Mouse (Mus musculus): Measurements from ENCODE around the gene Eipr1. TPM values are rescaled to one million over a fixed set of nuclear protein-coding genes. Genes with fewer than 3 reads are reported as not detected.

The Eipr1 gene
- polyA plus RNA-seq, 1 experiment: 16.9 TPM

DNA sequence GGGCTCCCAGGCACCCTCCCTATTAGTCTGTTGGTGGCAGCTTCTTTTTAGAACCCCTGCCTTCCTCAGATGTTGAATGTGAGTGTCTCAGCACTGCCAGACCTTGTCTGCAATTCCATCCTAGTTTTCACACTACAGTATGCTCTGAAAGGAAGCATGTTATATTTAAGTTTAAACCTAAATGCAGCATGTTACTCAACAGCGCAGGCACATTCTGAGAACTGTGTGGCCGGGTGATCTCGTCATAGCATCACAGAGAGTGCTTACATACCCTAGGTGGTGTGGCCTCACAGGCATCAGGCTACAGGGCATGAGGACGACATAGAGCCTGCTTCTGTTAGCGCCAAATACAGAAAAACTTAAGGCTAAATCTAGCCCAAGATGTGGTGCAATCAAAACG is 24.0 kb downstream of the Eipr1 start:
- no peak for DNase-seq (ENCODE audit: low spot score)

DNA sequence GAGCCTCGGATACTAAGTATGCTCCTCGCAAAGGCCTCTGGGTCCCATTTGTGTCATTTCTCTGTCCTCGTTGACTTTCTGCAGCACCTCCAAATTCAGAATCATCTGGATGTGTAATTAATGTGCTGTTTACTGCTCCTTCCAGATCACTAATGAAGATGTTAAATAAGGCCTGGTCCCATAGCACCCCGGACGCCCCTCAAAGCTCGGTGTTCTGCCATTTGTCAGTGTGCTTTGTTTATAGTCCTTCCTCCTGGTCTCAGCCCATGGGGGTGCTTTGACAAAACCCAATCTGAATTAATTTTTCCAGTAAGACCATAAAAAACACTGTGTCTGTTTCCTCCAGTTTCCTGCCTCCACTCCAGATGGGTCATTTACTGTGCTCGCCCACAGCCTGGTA is 28.6 kb downstream of the Eipr1 start:
- DNase-seq (ENCODE audit: low spot score): no peak

GRCm38 (mm10) chr12:28782637-28783036 is 31.0 kb downstream of the Eipr1 start:
- DNase-seq (ENCODE audit: low spot score): no peak

GRCm38 (mm10) chr12:28784355-28784754 is 32.8 kb downstream of the Eipr1 start:
- no peak for DNase-seq (ENCODE audit: low spot score)

GRCm38 (mm10) chr12:28784864-28785263 is 33.3 kb downstream of the Eipr1 start:
- DNase-seq (ENCODE audit: low spot score): no peak

GRCm38 (mm10) chr12:28785299-28785698 is 33.7 kb downstream of the Eipr1 start:
- no peak for DNase-seq (ENCODE audit: low spot score)

DNA sequence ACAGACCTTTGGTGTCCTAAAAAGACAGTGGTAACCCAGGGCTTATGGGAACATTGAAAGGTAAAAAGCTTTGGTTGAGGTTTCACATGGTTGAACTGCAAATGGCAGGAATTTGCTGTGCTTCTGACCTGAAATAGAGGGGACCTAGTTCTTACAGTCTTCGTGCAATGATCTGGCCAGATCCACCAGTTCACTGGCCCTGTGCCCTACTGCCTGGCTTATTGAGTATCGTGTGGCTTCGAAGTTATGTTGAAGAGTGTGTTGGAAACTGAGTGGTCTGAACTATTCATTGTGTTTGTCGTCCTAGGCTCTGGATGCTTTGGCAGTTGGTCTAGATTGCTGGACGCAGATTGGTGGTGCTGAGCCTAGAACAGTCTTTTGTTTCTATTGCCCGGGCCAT is 34.7 kb downstream of the Eipr1 start:
- DNase-seq (ENCODE audit: low spot score): no peak

DNA sequence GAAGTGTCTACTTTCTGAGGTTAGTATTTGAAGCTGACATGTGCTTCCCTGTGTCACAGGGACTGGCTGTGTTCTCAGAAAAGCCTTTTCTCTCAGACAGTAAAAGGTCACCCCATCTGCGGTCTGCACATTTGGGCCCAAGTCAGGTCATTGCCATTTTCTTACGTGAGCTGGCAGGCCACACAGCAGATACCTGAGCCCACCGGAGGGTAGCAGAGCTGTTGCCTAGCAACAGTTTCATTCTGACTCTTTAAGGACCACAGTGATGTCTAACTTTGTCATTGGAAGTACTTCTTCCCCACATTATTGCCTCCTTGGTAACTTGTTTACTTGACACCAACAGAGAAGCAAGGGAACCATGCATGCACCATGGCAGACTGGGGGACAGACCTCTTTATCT is 41.0 kb downstream of the Eipr1 start:
- no peak for DNase-seq (ENCODE audit: low spot score)

GRCm38 (mm10) chr12:28793715-28794114 is 42.1 kb downstream of the Eipr1 start:
- no peak for DNase-seq (ENCODE audit: low spot score)

GRCm38 (mm10) chr12:28795041-28795440 is 43.4 kb downstream of the Eipr1 start:
- no peak for DNase-seq (ENCODE audit: low spot score)

DNA sequence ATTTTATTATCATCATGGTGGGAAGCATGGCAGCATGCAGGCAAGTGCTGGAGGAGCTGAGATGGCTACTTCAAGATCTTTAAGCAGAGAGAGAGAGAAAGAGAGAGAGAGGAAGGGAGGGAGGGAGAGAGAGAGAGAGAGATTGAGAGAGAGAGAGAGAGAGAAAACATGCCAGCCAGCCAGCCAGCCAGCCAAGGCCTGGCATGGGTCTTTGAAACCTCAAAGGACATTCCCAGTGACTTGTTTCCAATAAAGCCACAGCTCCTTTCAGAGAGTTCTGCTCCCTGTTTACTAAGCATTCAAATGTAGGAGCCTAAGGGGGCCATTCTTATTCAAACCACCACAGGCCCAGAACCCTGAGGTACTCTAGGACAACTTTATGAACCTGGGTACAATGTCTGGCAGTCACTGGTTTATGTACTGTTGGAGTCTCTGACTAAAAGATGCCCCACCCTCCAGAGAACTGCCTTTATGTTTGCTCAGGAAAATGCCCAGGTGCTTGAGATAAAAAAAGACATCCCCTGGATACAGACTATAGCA is 45.3 kb downstream of the Eipr1 start:
- DNase-seq (ENCODE audit: low spot score): no peak

- no peak for DNase-seq (ENCODE audit: low spot score)
Measured at GRCm38 (mm10) chr12:28799798-28800411, 48.3 kb downstream of the Eipr1 start.

DNA sequence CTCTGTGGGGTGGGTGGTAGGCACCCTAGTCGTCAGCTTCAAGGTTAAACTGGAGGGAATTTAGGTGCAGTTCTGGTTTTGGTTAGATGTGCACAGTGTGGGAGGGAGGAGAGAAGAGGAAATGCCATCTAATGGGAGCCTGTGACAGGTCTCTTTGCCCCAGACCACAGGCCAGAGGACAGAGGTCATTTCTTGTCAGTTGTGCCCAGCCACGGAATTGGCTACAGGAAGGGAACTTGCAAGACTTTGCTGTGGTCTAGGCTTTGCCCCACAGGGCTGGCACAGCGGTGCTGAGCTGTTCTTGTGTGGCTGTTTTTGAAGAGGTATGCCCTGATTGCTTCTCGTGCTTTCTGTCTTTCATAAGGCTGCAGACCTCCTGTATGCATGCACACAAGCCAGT is 48.8 kb downstream of the Eipr1 start:
- DNase-seq (ENCODE audit: low spot score): no peak

GRCm38 (mm10) chr12:28800891-28801290 is 49.3 kb downstream of the Eipr1 start:
- DNase-seq (ENCODE audit: low spot score): no peak

GRCm38 (mm10) chr12:28801731-28802130 is 50.1 kb downstream of the Eipr1 start:
- no peak for DNase-seq (ENCODE audit: low spot score)

- no peak for DNase-seq (ENCODE audit: low spot score)
Measured at GRCm38 (mm10) chr12:28803043-28803442, 51.4 kb downstream of the Eipr1 start.

DNA sequence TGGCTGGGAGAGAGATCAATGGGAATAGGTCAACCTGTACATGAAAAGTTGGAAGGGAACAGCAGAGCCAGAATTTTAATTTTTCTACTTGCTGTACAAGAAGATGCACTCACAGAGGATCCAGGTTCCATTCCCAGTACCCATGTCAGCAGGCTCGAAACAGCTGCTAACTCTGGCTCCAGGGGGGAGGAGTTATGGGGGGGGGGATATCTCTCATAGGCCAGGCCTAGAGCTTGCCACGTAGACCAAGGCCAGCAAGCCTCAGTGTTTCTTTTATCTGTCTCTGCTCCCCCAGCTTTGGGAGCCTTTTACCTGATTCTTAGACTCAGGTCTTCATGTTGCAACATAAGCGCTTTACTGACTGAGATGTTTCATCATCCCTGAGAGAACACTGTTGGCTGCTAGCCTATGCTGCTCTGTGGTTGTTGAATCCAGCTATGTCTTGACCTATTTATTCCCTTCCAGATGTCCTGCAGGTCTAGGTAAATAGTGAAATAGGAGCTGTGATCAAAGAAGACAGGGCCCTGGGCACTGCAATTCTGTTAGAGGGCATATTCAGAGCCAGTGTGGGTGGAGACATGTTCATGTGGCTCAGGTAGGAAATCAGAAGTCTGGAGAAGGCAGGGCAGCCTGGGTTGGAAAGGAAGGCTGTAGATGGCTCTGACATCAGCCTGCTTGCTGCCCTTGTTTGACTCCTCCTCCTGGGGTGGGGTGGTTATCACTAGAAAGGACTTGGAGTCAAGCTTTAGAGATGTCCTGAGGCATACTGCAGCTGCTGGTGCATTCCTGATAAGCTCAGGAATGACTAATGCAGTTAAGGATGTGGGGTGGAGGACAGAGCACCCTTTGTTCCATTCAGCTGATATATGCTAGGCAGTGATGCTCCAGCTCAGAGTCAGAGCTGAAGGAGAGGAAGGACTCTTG is 53.2 kb downstream of the Eipr1 start:
- DNase-seq (ENCODE audit: low spot score): no peak

DNA sequence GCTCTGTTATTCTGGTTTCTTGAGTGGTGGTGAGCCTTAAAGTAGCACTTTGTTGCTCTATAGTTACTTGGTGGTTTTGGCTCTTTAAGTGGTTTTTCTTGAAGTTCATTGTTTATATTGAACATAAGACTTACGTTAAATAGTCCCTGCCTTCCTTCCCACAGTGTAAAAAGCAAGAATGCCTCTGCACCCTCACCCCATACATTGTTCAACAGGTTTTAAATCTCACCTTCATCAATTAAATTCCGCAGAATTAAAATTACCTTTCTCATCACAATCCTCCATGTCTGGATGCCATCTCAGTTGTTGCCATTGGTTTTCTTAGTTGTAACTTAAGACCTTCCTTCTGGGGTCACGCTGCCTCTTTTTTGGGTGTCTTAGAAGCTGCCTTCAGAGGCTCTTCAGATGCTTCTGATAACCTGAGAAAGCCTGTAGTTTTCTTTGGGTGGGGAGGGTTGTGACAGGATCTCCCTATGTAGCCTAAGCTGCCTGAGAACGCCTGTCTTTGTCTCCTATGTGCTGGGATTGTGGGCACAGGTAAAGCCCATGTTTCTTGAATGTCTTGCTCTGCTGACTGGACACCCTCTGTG is 57.3 kb downstream of the Eipr1 start:
- no peak for DNase-seq (ENCODE audit: low spot score)

DNA sequence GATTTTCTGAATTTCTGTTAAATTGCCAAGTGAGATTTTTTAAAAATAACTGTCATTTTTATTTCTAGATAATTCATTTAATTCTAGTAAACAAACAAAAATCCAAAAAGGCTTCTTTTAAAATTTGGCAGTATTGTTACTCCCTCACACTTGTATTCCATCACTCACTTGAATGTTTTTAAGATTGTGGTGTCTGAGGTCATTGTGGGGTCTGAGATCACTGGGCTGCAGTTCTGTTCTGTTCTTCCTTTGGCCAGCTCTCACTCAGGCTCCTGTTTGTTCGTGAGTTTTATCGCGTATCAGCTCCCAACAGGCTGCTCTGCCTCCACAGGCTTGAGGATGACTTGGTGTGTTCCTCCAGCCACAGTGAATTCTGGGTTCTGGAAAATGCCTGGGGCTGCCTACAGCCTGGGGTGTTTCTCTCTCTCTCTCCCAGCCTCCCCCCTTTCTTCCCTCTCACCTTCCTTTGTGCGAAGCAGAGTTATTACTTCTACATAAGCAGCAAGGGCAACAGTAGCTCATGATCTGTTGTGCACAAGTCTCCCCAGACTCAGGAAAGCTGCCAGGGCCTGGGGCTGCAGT is 58.2 kb downstream of the Eipr1 start:
- no peak for DNase-seq (ENCODE audit: low spot score)

DNA sequence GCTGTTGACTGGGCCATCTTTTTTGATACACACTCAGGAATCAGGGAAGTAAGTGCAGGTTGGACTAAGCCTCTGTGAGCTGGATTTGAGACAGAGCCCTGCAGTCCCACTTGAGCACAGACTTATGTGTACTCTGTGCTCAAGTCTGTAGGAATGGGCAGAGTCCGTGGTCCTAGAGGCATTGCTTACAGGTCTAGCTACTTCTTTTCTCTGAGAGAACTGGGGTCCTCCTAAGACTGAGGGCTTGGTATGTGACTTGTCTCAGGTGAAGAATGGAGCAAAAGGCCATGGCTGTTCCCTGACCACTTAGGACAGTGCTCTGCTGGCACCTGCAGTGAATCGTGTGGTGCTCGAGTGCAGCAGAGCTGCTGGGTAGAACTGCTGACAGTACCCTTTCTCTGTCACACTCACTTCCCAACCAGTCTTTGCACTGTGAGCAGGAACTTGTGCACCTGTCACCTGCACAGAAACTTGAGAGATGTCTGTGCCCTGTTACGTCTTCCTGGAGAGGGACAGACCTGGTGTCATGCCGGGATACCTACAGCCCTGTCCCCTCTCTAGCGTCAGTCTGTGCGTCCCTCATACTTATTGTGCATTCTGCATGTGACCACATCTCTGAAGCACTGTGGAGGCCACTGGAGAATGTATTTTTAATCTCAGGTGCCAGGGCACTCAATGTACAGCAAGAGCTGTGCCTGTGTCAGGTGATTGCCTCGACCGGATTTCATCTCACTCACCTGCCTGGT is 65.3 kb downstream of the Eipr1 start:
- no peak for DNase-seq (ENCODE audit: low spot score)

DNA sequence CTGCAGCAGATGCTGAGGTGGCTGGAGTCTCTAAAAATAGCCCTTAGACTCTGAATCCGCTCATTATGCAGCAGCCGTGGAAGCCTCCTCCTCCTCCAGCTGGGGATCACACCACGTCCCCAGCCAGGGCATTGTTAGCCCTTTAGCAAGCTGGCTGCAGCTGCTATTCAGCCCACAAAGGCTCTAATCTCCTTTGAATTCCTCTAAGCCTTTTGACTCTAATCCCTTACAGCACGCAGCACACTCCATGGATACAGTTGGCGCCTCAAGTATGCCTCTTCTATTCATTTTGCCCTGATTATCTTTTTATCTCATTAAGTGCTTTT is 65.8 kb downstream of the Eipr1 start:
- no peak for DNase-seq (ENCODE audit: low spot score)

DNA sequence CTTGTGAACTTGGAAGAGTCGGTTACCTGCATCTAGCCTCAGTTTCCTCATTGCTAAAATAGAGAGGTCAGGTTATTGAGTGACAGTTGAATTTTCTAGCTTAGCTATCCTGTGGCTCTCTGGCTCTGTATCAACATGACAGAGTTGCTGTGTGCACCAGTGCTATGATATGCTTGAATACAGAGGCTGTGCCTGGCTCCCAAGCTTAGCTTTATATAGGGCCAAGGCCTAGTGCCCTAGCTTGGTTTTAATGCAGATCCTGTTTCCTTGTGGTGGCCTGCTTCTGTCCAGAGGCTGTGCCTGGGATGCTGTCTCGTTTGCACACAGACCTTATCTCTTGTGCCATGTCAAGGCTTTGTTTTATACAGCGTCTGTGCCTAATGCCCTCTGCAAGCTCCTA is 66.3 kb downstream of the Eipr1 start:
- DNase-seq (ENCODE audit: low spot score): no peak

All from urinary bladder, adult 2 months (tissue).